Mouse (Mus musculus): Measurements from ENCODE around the gene Hjurp. TPM values are rescaled to one million over a fixed set of nuclear protein-coding genes. Genes with fewer than 3 reads are reported as not detected.

Hjurp gene
- total RNA-seq, 2 experiments from 2014 or later: 30.7 to 36.6 TPM

DNA sequence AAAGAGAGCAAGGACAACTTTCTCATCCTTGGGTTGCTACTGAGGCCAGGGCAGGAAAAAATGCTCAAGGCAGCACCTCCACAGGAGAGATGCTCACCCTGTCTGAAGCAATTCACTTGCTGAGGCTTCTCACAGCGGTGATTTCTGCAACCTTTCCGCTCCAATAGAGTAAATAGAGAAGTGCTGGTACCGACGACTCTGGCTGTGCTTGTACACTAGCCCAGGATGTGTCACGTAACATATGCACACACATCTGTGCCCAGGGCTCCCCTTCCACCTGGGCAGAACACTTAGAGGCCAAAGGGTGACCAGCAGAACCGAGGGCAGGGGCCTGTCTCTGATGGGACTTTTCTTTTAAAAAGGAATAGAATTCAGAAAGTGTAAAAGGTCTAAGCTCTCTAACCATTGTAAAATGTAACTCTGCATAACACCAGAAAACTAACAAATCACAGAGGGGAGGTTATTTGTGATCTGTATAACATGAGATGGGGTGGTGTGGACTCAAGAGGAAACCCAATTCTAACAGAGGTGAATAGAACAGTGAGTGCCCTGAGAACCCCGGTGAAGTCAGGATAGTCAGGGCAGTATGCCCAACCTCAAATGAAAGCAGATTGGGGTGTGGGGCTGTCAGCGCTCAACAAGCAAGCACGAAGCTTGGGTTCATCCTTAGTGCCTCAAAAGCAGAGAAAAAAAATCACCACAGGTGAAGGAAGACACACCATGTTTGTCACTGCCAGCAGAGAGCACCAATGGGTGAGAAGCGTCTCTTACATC, 16.6 kb downstream of the Hjurp start:
- no peak for DNase-seq

DNA sequence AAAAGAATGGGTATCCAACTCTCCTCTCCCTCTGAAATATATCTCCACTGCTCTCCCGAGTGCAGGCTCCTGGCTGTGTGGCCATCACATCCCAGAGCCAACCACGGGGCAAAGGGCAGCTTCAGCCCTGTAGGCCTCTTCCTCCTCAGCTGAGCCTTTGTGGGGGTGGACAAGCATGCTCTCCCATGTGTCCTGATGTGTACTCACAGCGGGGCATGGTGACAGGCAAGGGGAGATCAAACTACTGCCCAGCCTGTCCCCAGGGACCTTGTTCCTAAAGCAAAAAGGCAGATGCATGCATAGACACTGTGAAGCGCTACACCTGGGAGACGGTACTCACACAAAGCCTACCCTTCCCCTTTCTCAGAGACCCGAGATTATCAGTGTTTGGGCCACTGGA, 17.3 kb downstream of the Hjurp start:
- no peak for DNase-seq

DNA sequence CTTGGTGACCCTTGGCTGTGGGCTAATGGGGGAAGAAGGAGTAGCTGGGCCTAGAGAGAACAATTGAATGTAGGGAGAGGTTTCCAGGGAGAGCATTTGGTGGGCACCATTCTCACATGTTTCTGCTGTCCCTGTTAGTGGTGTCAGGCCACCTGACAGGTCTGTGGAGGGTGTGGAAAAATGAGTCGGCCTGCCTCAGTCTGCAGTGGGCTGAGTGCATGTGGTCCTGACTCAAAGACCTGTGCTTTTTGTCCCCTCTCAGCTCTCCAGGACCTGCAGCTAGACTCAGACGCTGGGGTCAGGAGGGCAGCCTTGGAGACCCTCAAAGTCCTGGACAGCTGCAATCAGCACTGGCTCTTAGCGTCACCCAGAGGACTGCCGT, 17.8 kb downstream of the Hjurp start:
- DNase-seq: no peak

DNA sequence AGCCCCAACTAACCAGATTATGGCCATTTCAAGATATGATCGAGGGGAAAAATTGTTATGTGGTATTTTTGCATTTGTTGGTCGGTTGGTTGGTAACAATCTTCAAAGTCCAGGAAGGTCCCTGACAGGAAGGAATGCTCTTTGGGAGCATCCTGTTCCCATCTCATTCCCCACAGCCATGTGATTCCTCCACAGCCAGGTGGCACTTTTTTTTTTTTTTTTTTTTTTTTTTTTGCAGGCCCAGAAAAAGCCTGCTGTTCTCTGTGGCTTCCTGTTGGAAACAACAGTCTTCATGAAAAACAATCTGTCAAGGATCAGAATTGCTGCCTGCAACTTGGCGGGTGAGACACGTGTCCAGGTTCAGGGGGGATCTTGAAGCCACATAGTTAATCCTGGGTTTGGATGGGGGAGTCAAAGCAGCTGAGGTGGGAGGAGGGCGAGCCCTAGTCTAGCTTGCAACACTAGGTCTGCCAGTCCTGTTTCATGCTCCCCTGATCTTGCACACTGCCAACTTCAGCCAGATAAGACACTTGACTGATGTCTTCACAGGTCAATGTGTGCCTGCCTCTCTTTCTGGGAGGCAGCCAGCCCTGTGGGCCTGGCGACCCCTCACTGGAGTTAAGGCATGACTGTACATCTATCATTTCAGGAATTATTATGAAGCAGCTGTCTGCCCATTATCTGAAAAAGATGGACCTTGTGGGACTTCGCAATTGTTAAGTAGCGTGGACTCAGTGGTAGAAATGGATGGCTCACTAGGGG, 18.4 kb downstream of the Hjurp start:
- DNase-seq: no peak

DNA sequence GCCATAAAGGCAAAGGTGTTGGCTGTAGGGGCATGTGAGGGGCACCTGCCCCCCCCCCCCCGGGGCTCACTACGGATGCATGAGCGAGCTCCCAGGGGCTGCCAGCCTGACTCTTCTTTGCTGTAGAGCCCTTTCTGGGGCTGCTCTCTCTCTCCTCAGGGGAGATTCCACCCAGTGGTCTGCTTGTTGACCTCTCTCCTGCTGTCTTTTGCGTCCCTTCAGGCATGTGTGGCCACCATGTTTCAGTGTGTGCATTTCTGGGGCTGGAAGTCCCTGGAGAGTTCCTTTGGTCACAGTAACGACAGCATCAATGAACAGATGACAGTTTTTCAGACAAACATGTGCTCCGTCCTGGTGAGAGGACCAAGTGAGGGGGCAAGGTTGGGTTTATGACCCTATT, 19.1 kb downstream of the Hjurp start:
- DNase-seq: no peak

DNA sequence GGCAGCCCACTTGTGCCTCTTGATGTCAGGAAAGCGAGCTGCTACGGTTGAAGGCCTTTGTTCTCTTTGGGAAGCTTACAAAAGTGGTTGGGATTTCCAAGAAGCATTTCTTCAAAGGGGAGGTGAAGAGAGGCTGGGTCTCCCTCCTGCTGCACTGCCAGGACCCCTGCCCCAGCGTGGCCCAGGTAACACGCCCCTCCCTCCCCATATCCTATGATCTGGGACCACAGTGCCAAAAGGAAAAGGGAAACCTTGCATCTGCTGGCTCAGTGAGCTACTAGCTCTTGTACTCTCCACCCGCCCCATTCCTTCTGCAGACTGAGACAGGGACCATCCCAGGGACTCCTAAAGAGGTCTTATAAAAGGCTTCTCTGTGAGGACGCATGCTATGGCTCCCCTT, 19.8 kb downstream of the Hjurp start:
- no peak for DNase-seq

DNA sequence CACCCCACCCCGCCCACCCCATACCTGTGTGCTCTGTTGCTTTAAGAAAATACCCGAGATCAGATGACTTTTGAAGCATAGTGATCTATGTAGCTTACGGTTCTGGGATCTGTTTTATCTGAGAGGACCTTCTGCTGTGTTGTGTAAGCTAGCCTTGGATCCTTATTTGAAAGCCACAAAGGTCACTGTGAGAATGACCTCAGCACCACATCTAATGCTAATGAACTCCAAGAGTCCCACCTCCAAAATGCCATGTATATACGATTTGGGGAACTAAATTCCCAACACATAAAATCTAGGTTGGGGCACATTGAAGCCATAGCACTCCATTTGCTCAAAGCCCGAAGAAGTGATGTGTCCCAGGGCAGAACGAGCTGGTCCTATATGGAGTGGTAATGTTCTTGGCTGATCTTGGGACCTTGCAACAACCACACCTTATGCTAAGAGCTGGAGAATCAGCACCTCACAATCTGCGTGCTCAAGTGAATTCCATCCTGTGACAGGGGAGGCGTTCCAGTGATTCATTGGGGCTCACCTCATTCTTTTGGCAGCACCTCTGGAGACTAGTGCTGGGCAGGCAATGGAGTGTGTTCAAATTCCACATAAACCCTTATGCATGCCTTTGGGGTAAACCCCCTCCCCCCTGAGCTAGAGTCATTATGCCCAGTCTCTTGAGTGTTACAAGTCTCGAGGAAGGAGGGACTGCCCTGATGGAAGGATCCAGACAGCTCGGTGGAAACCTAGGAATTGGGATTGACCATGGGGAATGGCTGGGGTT, 20.4 kb downstream of the Hjurp start:
- no peak for DNase-seq

DNA sequence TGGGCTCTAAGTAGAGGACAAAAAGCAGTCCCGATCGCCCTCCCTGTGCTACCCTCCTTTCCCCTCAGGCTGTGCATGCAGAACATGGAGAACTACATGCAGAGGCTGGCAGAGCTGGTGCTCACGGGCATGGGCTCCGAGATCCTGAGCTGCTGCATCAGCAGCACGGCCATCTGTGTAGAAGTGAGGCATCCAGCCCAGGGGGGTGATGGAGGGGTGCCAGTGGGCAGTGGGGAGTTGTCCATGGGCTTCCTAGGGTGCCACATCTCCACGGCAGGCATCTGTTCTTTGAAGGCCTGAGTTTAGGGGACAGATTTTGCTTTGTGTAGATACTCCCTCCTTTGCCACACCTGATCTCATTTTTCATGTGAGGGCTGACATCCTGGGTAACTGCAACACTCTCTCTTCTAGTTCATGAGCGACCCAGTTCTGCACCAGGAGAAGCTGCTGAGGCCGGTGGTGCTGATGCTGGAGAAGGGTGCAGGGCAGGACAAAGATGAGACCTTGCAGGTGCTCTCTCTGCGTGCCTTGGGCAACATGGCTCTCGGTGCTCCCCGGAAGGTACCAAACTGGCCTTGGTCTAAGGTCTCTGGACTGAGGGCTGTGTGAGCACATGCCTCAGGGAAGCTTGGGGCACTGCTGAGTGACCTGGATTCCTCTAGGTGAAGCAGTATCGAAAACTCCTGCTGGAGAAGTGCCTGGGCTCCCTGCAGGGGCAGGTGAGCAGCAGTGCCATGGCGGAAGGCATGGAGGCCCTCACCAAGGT, 21.3 kb downstream of the Hjurp start:
- no peak for DNase-seq

DNA sequence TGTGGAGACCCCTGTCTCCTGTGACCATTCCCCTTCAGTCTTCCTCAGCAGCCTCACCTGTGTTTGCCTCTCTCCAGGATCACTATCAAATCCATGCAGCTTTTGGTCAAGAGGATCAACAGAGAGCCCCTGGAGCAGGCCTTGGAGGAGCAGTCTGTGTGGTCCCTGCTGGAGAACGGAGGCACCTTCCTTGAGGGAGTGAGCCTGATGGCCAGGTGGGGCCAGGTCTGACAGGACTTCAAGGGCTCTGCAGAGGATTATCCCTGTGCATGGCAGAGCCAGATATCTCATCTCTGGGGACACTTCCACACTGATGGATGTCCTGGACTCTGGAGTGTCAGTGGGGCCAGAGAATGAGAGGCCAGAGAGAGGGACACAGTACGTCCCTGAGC, 22.0 kb downstream of the Hjurp start:
- DNase-seq: no peak

DNA sequence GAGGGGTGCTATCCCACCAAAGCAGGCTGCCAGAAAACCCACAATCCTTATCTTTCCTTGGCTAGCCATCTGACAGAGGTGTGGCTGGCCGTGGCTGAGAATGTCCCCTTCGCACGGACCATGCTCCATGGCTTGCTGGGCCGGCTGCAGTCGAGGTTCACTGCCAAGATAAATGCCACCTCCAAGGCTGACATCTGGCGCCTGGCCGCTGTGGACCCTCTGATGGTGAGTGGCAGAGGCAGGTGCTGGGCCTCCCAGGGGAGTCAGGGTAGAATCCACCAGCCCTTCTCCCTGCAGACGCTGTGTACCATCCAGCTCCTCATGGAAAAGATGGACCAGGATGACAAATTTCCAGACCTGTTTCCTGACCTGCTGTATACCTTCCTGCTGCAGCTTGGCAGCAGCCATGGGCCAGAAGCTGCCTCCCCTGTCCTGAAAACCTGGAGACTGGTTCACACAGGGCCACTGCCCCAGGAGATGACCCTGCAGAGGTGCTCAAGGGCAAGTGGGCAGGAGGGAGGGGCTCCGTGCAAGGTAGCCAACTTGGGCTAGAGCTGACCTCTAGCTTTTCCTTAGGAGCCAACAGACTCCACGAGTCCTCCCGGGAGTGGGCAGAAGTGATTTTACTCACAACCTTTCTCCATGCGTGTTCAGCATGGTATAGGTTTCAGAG, 22.5 kb downstream of the Hjurp start:
- DNase-seq: no peak

DNA sequence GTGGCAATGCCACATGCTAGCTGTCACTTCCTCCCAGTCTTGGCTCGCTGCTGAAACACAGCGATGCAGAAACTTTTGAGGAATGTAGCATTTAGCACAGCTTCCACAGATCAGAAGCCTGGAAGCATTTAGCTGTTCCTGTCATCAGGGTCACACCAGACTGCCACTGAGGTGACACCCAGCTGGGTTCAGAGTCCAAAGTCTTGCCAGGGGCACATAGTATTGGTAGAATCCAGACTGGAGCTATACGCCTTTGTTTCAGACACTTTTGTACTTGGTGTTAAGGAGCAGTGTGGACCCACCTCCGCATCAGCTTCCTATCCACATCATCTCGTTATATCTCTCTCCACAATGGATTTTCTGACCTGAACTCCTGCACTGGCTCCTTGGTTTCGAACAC, 23.9 kb downstream of the Hjurp start:
- DNase-seq: no peak

DNA sequence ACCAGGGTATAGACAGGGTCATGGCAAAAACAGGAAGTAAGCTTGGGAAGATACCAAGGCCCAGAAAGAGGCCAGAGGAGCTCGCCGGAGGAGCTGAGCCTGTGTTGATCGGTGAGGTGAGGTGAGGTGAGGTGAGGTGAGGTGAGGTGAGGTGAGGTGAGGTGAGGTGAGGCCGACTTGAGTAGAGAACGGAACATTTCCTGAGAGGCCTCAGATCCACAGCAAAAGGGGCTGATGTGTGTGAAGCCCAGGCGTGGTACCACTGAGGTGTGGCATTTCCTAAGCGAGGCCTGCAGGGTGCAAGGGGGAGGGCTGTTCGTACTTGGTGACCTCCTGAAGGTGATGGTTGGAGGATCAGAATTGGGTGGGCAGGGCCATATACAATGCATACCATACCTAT, 24.3 kb downstream of the Hjurp start:
- DNase-seq: no peak

DNA sequence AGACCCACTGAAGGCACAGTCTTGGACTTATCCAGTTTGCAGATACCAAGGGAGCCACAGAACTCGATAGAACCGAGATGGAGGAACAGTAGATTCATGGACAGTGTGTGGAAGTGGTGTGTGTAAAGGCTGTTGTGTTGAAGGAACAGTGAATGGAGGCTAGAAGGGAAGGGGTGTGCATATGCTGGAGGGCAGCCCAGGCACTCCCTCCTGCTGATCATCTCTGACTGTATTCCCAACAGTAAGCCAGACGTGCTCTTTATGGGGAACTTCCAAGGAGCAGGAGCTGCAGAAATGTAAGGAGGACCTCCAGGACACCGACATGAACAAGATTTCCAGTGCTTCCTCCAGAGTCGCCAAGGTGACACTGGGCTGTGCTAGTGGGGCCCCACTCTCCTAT, 27.4 kb downstream of the Hjurp start:
- no peak for DNase-seq

DNA sequence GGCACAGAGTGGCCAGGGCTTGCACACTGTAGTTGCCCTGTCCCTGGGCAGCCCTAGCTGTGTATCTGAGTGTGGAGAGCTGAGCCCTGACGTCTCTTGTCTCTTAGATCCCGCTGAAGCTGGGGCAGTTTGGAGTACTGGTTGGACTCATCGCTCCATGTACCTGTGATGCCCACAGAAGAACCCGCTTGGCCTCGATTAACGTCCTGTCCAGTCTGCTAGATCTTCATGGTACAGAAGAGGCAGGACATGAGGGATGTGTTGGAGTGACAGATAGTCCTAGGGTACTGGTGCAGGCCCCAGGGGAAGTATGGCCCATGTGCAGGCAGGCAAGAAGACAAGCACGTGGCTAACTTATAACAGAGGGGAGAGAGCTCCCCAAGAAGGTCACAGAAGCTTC, 27.8 kb downstream of the Hjurp start:
- no peak for DNase-seq

DNA sequence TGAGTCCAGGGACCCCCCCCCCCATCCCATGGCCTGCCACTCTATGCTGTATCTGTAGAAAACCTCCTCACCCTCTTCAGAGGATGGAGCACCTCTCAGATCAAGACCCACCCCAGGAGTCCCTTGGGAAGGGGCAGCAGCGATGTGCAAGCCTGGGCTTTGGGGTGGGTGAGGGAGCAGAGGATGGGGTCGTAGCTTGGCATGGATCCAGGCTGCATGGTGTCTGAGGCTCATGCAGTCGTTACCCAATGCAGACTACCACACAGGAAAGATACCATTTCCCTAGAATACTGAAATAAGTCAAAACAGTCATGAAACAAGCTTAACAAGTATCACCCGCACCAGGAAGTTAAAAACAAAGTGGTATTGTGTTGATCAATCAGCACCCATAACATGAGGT, 28.8 kb downstream of the Hjurp start:
- DNase-seq: no peak

DNA sequence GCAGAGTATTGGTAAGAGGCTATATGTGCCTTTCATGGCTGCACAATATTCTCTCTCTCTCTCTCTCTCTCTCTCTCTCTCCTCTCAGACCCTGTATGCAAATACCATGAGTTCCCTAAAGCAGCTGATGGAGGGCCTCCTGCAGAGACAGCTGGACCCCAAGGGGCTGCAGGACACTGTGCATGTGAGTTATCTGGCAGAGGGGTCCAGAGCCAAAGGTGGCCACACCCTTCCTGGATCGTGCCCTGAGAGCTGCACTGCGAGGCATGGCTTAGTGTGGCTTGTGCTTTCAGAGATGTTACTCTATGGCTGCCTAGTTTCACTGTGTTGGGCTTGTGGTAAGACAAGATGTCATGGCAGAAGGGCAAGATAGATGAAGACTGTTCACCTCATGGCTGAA, 29.8 kb downstream of the Hjurp start:
- DNase-seq: no peak

DNA sequence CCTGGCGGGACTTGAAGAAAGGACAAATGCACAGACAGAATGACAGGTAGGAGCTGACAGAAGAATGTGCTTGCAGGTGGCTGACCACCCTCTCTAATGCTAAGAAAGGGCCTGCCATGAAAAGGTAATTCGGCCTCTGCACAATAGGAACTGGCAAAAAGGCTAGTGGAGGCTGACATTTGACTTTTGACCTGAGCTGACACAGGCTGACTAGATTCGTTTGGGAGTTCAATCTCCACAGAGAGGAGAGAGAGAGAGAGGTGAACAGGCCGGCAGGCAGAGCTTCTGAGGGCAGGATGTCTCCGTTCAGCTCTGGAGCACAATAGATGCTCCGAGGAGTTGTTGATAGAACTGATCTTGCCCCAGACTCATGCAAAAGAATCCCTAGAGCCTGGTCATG, 31.0 kb downstream of the Hjurp start:
- no peak for DNase-seq

DNA sequence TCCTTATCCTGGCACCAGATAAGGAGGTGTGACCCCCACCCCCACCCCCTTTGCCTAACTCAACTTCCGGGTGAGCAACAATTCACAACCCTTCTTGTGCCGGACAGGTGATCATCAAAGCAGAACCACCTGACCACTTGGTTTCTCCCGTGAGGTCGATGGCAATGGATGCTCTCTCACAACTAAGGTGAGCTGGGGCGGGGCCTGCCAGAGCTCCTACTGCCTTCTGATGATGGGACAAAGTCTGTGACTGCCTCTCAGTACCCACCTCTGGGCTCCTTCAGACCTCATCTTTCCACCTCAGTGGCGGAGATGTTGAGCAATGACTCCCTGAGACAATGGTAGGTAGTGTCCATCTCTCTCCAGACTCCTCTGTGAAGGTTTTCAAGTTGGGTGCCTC, 31.6 kb downstream of the Hjurp start:
- DNase-seq: no peak

DNA sequence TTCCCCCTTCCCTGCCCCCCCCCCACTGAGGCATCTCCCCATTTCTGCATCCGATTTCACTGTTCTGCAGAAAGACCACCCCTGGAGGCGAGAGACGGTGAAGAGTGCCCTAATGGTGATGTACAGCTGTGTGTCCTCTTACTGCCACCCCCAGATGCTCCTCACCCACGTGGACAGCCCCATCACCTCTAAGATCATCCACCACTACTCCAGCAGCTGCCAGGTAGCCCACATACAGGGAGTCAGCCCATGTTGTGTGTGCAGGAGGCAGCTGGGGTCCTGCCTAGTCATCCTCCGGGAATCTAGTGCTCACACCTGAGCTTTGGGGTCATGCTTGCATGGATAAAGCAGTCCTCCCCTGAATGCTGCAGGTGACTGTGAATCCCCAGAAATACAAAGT, 33.6 kb downstream of the Hjurp start:
- DNase-seq: no peak

DNA sequence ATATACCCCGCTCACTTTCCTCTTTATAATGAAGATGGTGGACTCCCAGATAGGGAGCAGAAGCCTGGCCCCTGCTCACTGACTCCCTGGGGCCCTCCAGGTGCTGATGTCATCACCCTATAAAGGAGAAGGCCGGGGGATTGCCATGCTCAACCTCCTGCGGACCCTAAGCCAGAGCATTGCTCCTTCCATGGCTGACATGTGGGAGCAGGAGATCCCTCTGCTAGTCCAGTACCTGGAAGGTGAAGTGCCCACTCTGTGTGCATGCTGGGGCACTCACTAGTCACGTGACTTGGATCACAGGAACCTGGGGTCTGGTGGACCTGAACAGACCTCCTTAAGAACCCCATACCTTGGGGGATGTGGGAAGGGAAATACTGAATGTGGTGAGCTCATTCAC, 36.9 kb downstream of the Hjurp start:
- no peak for DNase-seq

DNA sequence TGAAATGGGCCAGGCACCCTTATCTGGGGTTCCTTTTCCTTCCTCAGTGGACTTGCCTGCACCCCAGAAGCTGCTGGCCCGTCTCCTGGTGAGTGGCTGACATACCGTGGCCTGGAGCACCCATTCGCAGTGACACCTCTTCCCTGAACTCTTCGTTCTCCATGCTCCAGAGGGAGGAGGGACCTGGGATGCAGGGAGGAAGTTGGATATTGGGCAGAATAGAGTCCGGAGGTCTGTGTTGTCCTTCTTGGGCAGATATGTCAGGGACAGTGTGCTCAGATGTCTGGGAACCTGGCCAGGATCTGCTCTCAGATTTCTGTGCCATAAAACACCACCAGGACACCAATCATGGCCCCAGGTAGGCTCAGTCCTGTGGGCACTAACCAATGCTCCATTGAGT, 37.4 kb downstream of the Hjurp start:
- DNase-seq: no peak

DNA sequence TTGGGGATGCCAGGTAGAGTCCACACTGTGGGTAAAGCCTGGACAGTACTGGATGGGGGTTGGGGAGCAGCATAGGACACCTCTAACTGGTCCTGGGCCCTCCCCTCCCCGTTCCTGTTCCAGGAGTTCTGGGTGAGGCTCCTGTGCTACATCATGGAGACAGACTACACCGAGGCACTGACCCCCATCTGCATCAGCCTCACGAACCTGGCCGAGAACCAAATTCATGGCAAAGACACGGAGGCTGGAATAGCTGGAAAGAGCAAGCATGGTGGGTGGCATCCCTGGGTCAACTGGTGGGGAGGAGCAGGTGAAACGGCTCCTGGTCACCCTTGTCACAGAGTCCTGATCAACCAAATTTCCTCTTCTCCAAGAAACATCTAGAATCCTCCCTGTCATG, 38.7 kb downstream of the Hjurp start:
- no peak for DNase-seq
